Mouse (Mus musculus): Measurements from ENCODE around the gene Foxa3. TPM values are rescaled to one million over a fixed set of nuclear protein-coding genes. Genes with fewer than 3 reads are reported as not detected.

Foxa3 gene
- total and polyA plus RNA-seq, 3 experiments, result 0.06 TPM; not detected in 2

GRCm38 (mm10) chr7:19052345-19053135 lies 29.2 kb upstream of the Foxa3 start:
- no peak overlapping the region for H3K4me3 ChIP-seq
- no peak overlapping the region for H3K27ac ChIP-seq
- no peaks in the 10 kb centered on the region for H3K4me1 ChIP-seq (ENCODE audit: control insufficient read depth, insufficient read depth, low read length)
- H3K79me2 ChIP-seq (replicated peaks; ENCODE audit: control insufficient read depth, insufficient read depth, low read length), result no peaks in the 10 kb centered on the region
- DNase-seq, result no peak
- no peak for TF ChIP-seq POLR2A (IDR thresholded peaks at IDR 0.05; ENCODE audit: insufficient read depth, low read depth, low read length)
- no peak for TF ChIP-seq CTCF (IDR thresholded peaks at IDR 0.05)
- no peak for TF ChIP-seq EP300 (IDR thresholded peaks at IDR 0.05; ENCODE audit: insufficient read depth, low read depth, low read length)
- intact Hi-C loops (cut with DNase I), result no loop called here
- no peaks in the 10 kb centered on the region for H3K27me3 ChIP-seq (ENCODE audit: control insufficient read depth, insufficient read depth, low read length)
- no peaks in the 10 kb centered on the region for H3K36me3 ChIP-seq (ENCODE audit: control insufficient read depth, insufficient read depth, low read length)
- H3K9ac ChIP-seq (ENCODE audit: low read depth, low read length), result no peak overlapping the region
- WGBS, result 83% methylated on average over 15 of the region's 15 CpGs

GRCm38 (mm10) chr7:19051161-19051560 lies 27.8 kb upstream of the Foxa3 start:
- H3K36me3 ChIP-seq (ENCODE audit: control insufficient read depth, insufficient read depth, low read length), result no peaks in the 10 kb centered on the region
- 35% methylated on average over 4 of the region's 4 CpGs for WGBS
- H3K9ac ChIP-seq (ENCODE audit: low read depth, low read length), result no peak overlapping the region
- no peaks in the 10 kb centered on the region for H3K4me1 ChIP-seq (ENCODE audit: control insufficient read depth, insufficient read depth, low read length)
- H3K27ac ChIP-seq, result no peak overlapping the region
- H3K79me2 ChIP-seq (replicated peaks; ENCODE audit: control insufficient read depth, insufficient read depth, low read length), result no peaks in the 10 kb centered on the region
- DNase-seq, result no peak
- TF ChIP-seq CTCF (IDR thresholded peaks at IDR 0.05), result no peak
- TF ChIP-seq POLR2A (IDR thresholded peaks at IDR 0.05; ENCODE audit: insufficient read depth, low read depth, low read length), result no peak
- no peak for TF ChIP-seq EP300 (IDR thresholded peaks at IDR 0.05; ENCODE audit: insufficient read depth, low read depth, low read length)
- no peak overlapping the region for H3K4me3 ChIP-seq
- intact Hi-C loops (cut with DNase I), result no loop called here
- no peaks in the 10 kb centered on the region for H3K27me3 ChIP-seq (ENCODE audit: control insufficient read depth, insufficient read depth, low read length)

GRCm38 (mm10) chr7:19050172-19050571 lies 26.8 kb upstream of the Foxa3 start:
- intact Hi-C loops (cut with DNase I), result no loop called here
- no peaks in the 10 kb centered on the region for H3K79me2 ChIP-seq (replicated peaks; ENCODE audit: control insufficient read depth, insufficient read depth, low read length)
- no peak for DNase-seq
- H3K9ac ChIP-seq (ENCODE audit: low read depth, low read length), result no peak overlapping the region
- H3K4me3 ChIP-seq, result no peak overlapping the region
- H3K4me1 ChIP-seq (ENCODE audit: control insufficient read depth, insufficient read depth, low read length), result no peaks in the 10 kb centered on the region
- TF ChIP-seq EP300 (IDR thresholded peaks at IDR 0.05; ENCODE audit: insufficient read depth, low read depth, low read length) (no peak), POLR2A (IDR thresholded peaks at IDR 0.05; ENCODE audit: insufficient read depth, low read depth, low read length) (no peak), CTCF (IDR thresholded peaks at IDR 0.05) (no peak)
- 52% methylated on average over 8 of the region's 8 CpGs for WGBS
- H3K27ac ChIP-seq, result no peak overlapping the region
- H3K27me3 ChIP-seq (ENCODE audit: control insufficient read depth, insufficient read depth, low read length), result no peaks in the 10 kb centered on the region
- H3K36me3 ChIP-seq (ENCODE audit: control insufficient read depth, insufficient read depth, low read length), result no peaks in the 10 kb centered on the region

GRCm38 (mm10) chr7:19049252-19049651 lies 25.9 kb upstream of the Foxa3 start:
- H3K27ac ChIP-seq, result no peak overlapping the region
- no peak overlapping the region for H3K4me3 ChIP-seq
- H3K4me1 ChIP-seq (ENCODE audit: control insufficient read depth, insufficient read depth, low read length), result no peaks in the 10 kb centered on the region
- no peak for TF ChIP-seq POLR2A (IDR thresholded peaks at IDR 0.05; ENCODE audit: insufficient read depth, low read depth, low read length)
- TF ChIP-seq EP300 (IDR thresholded peaks at IDR 0.05; ENCODE audit: insufficient read depth, low read depth, low read length), result no peak
- TF ChIP-seq CTCF (IDR thresholded peaks at IDR 0.05), result no peak
- intact Hi-C loops (cut with DNase I), result no loop called here
- H3K79me2 ChIP-seq (replicated peaks; ENCODE audit: control insufficient read depth, insufficient read depth, low read length), result no peaks in the 10 kb centered on the region
- no peaks in the 10 kb centered on the region for H3K36me3 ChIP-seq (ENCODE audit: control insufficient read depth, insufficient read depth, low read length)
- no peaks in the 10 kb centered on the region for H3K27me3 ChIP-seq (ENCODE audit: control insufficient read depth, insufficient read depth, low read length)
- 89% methylated on average over 5 of the region's 5 CpGs for WGBS
- no peak overlapping the region for H3K9ac ChIP-seq (ENCODE audit: low read depth, low read length)
- DNase-seq, result no peak

- H3K9ac ChIP-seq (ENCODE audit: low read depth, low read length), result no peak overlapping the region
- TF ChIP-seq POLR2A (IDR thresholded peaks at IDR 0.05; ENCODE audit: insufficient read depth, low read depth, low read length), result no peak
- TF ChIP-seq CTCF (IDR thresholded peaks at IDR 0.05), result no peak
- no peak for TF ChIP-seq EP300 (IDR thresholded peaks at IDR 0.05; ENCODE audit: insufficient read depth, low read depth, low read length)
- 84% methylated on average over 14 of the region's 14 CpGs for WGBS
- H3K27me3 ChIP-seq (ENCODE audit: control insufficient read depth, insufficient read depth, low read length), result no peaks in the 10 kb centered on the region
- no peaks in the 10 kb centered on the region for H3K4me1 ChIP-seq (ENCODE audit: control insufficient read depth, insufficient read depth, low read length)
- no peak overlapping the region for H3K27ac ChIP-seq
- DNase-seq, result no peak
- H3K36me3 ChIP-seq (ENCODE audit: control insufficient read depth, insufficient read depth, low read length), result no peaks in the 10 kb centered on the region
- no peak overlapping the region for H3K4me3 ChIP-seq
- intact Hi-C loops (cut with DNase I), result no loop called here
- H3K79me2 ChIP-seq (replicated peaks; ENCODE audit: control insufficient read depth, insufficient read depth, low read length), result no peaks in the 10 kb centered on the region
Observed at GRCm38 (mm10) chr7:19048006-19048527, 24.7 kb upstream of the Foxa3 start.
